Comparison of ENCODE assay signal across 8 mouse cellular contexts in genomic region chr1:171344715-171345114, GRCm38 (mm10). TPM values are rescaled to one million over a fixed set of nuclear protein-coding genes. Genes with fewer than 3 reads are reported as not detected.
A peak's percentile ranks its signal among the peaks of the same experiment; 100 is the strongest.
DNase-seq lines count a peak whose midpoint lies in the region; ATAC-seq and TF ChIP-seq lines count a peak whose summit lies in the region.

No protein-coding gene starts in this region.

- peak; percentile 97 for DNase-seq in liver, adult 2 months (ENCODE audit: extremely low read depth, low read depth, low spot score)
- DNase-seq in liver: no peak
- no peak for DNase-seq in limb, embryonic 11.5 days (ENCODE audit: low spot score)
- DNase-seq in left cerebral cortex, adult 8-10 months (ENCODE audit: low spot score in 2 of 2): no peak
- no peak for DNase-seq in urinary bladder, adult 2 months (ENCODE audit: low spot score)
- DNase-seq in spleen, adult 12 weeks (ENCODE audit: low spot score): no peak

- no peak for ATAC-seq in limb, embryonic 11.5 days (ENCODE audit: insufficient number of reproducible peaks, low FRiP score, low TSS enrichment, low read depth)
- 0 out of 2 replicates have a peak, but pooled peaks have one; percentile 2 for ATAC-seq in neural tube, embryonic 15.5 days (ENCODE audit: low FRiP score)

- H3K27me3 ChIP-seq in liver, adult 2 months (ENCODE audit: control insufficient read depth, insufficient read depth, low read length): no peaks in the 10 kb centered on the region
- no peaks in the 10 kb centered on the region for H3K27me3 ChIP-seq in limb, embryonic 11.5 days (ENCODE audit: control insufficient read depth, insufficient read depth, low read length)
- no peaks in the 10 kb centered on the region for H3K27me3 ChIP-seq in neural tube, embryonic 15.5 days (replicated peaks)

- peaks cover 24% of the 10 kb centered on the region; the same call in 1 of the 2 replicates for H3K79me2 ChIP-seq in liver, adult 2 months (ENCODE audit: control insufficient read depth, insufficient read depth, low read length)

- H3K4me3 ChIP-seq in liver, adult 2 months (ENCODE audit: insufficient read depth, low read depth, low read length): peak overlapping the region; percentile 89
- H3K4me3 ChIP-seq in embryonic fibroblast, embryonic 13.5 days (ENCODE audit: insufficient read depth, low read length): peak overlapping the region; percentile 91
- H3K4me3 ChIP-seq in limb, embryonic 11.5 days (ENCODE audit: low read depth, low read length): peak overlapping the region; percentile 88
- peak overlapping the region; percentile 94 for H3K4me3 ChIP-seq in neural tube, embryonic 15.5 days (replicated peaks)

- peak overlapping the region; percentile 73 for H3K4me2 ChIP-seq in limb, embryonic 11.5 days (ENCODE audit: low read depth, severe bottlenecking)
- H3K4me2 ChIP-seq in neural tube, embryonic 15.5 days: peak overlapping the region; percentile 90

- 45% methylated on average over 9 of the region's 9 CpGs for WGBS in liver, adult 2 months
- WGBS in limb, embryonic 11.5 days: 78% methylated on average over 9 of the region's 9 CpGs
- WGBS in neural tube, embryonic 15.5 days: 81% methylated on average over 9 of the region's 9 CpGs

- TF ChIP-seq POLR2A in liver, adult 2 months (IDR thresholded peaks at IDR 0.05; ENCODE audit: extremely low read depth, insufficient read depth, low read length): no peak
- 0 out of 2 replicates have a peak, but pooled peaks have one; percentile 8 for TF ChIP-seq POLR2A in embryonic fibroblast, embryonic 13.5 days (IDR thresholded peaks at IDR 0.05; ENCODE audit: low read depth, low read length)

- H3K9me3 ChIP-seq in limb, embryonic 11.5 days (ENCODE audit: control insufficient read depth, low read length): no peaks in the 10 kb centered on the region
- H3K9me3 ChIP-seq in neural tube, embryonic 15.5 days (replicated peaks): no peaks in the 10 kb centered on the region

- TF ChIP-seq CTCF in liver, adult 2 months (IDR thresholded peaks at IDR 0.05; ENCODE audit: low read depth, low read length): no peak
- no peak for TF ChIP-seq CTCF in embryonic fibroblast, embryonic 13.5 days (IDR thresholded peaks at IDR 0.05; ENCODE audit: borderline replicate concordance, insufficient read depth, low read length)

- H3K27ac ChIP-seq in liver, adult 2 months (replicated peaks; ENCODE audit: insufficient read depth, low read depth, low read length): peak overlapping the region; percentile 88
- H3K27ac ChIP-seq in embryonic fibroblast, embryonic 13.5 days (ENCODE audit: insufficient read depth, low read length): no peak overlapping the region
- no peak overlapping the region for H3K27ac ChIP-seq in limb, embryonic 11.5 days (replicated peaks; ENCODE audit: low read depth, low read length)
- H3K27ac ChIP-seq in neural tube, embryonic 15.5 days (replicated peaks): 0 out of 2 replicates have a peak overlapping the region, but pooled peaks have one; percentile 84

- H3K36me3 ChIP-seq in liver, adult 2 months (ENCODE audit: control insufficient read depth, insufficient read depth, low read length): peaks cover 18% of the 10 kb centered on the region
- H3K36me3 ChIP-seq in limb, embryonic 11.5 days (ENCODE audit: control insufficient read depth, insufficient read depth, low read length): peaks cover 14% of the 10 kb centered on the region
- peaks cover 37% of the 10 kb centered on the region for H3K36me3 ChIP-seq in neural tube, embryonic 15.5 days

- peaks cover 31% of the 10 kb centered on the region for H3K4me1 ChIP-seq in liver, adult 2 months (ENCODE audit: control insufficient read depth, insufficient read depth, low read length)
- 0 out of 2 replicates have a peak, but pooled peaks cover 7% of the 10 kb centered on the region for H3K4me1 ChIP-seq in embryonic fibroblast, embryonic 13.5 days (ENCODE audit: control insufficient read depth, insufficient read depth, low read length)
- peaks cover 3% of the 10 kb centered on the region; the same call in 1 of the 2 replicates for H3K4me1 ChIP-seq in limb, embryonic 11.5 days (ENCODE audit: control insufficient read depth, insufficient read depth, low read length)
- H3K4me1 ChIP-seq in neural tube, embryonic 15.5 days: peaks cover 45% of the 10 kb centered on the region

- peak overlapping the region; percentile 91 for H3K9ac ChIP-seq in liver, adult 2 months (ENCODE audit: low read depth, low read length)
- H3K9ac ChIP-seq in limb, embryonic 11.5 days (ENCODE audit: low read length): no peak overlapping the region; the same call in 1 of the 2 replicates
- peak overlapping the region; percentile 81 for H3K9ac ChIP-seq in neural tube, embryonic 15.5 days (replicated peaks)

RNA-seq across cellular contexts. Expression of gene Nit1, which starts 0.7 kb away (rescaled TPM):
- total RNA-seq in liver, adult 2 months (2014; rRNA removed): 128 and 132 TPM in 2 replicates
- polyA plus RNA-seq in liver, adult 2 months (2012; rRNA removed): 120 and 139 TPM in 2 replicates
- polyA plus RNA-seq in embryonic fibroblast, embryonic 13.5 days (2011; ENCODE audit: insufficient read length, low read depth, missing spikeins): 33.6 and 36.9 TPM in 2 replicates
- polyA plus RNA-seq in limb, embryonic 11.5 days (2014; fragmentation: Nextera tagmentation; extraction: Ambion mirVana): 29.2 and 31.9 TPM in 2 replicates
- polyA plus RNA-seq in neural tube, embryonic 15.5 days (2015; fragmentation: Nextera tagmentation; extraction: Ambion mirVana): 53.0 and 53.1 TPM in 2 replicates
- 10 to 100 TPM; 35.8 to 48.8 (median 43.5) TPM for total RNA-seq in left cerebral cortex, adult 8-10 months (2022)
- polyA plus RNA-seq in urinary bladder, adult 2 months (2012; rRNA removed): 63.1 and 70.2 TPM in 2 replicates

RNA-seq across cellular contexts. Expression of gene Pfdn2, which starts 0.8 kb away (rescaled TPM):
- 21.6 and 26.6 TPM in 2 replicates for total RNA-seq in liver, adult 2 months (2014; rRNA removed)
- polyA plus RNA-seq in liver, adult 2 months (2012; rRNA removed): 13.1 and 15.2 TPM in 2 replicates
- polyA plus RNA-seq in embryonic fibroblast, embryonic 13.5 days (2011; ENCODE audit: insufficient read length, low read depth, missing spikeins): 97.0 and 103 TPM in 2 replicates
- polyA plus RNA-seq in limb, embryonic 11.5 days (2014; fragmentation: Nextera tagmentation; extraction: Ambion mirVana): 61.8 and 68.3 TPM in 2 replicates
- polyA plus RNA-seq in neural tube, embryonic 15.5 days (2015; fragmentation: Nextera tagmentation; extraction: Ambion mirVana): 146 and 162 TPM in 2 replicates
- total RNA-seq in left cerebral cortex, adult 8-10 months (2022): 100 to 1,000 TPM; 107 to 204 (median 164) TPM
- polyA plus RNA-seq in urinary bladder, adult 2 months (2012; rRNA removed): 47.8 and 66.6 TPM in 2 replicates

RNA-seq across cellular contexts. Expression of gene Dedd, which starts 15.8 kb away (rescaled TPM):
- 14.7 and 15.8 TPM in 2 replicates for total RNA-seq in liver, adult 2 months (2014; rRNA removed)
- 28.3 and 34.1 TPM in 2 replicates for polyA plus RNA-seq in liver, adult 2 months (2012; rRNA removed)
- polyA plus RNA-seq in embryonic fibroblast, embryonic 13.5 days (2011; ENCODE audit: insufficient read length, low read depth, missing spikeins): 43.1 and 53.2 TPM in 2 replicates
- 51.7 and 55.7 TPM in 2 replicates for polyA plus RNA-seq in limb, embryonic 11.5 days (2014; fragmentation: Nextera tagmentation; extraction: Ambion mirVana)
- 44.1 and 49.9 TPM in 2 replicates for polyA plus RNA-seq in neural tube, embryonic 15.5 days (2015; fragmentation: Nextera tagmentation; extraction: Ambion mirVana)
- 10 to 100 TPM; 35.0 to 39.7 (median 37.4) TPM for total RNA-seq in left cerebral cortex, adult 8-10 months (2022)
- 50.0 and 53.0 TPM in 2 replicates for polyA plus RNA-seq in urinary bladder, adult 2 months (2012; rRNA removed)

RNA-seq across cellular contexts. Expression of gene Klhdc9, which starts 15.9 kb away (rescaled TPM):
- total RNA-seq in liver, adult 2 months (2014; rRNA removed): not detected in 2 replicates
- 0.05 TPM in 1 of 2 replicates, not detected in the other for polyA plus RNA-seq in liver, adult 2 months (2012; rRNA removed)
- not detected in 2 replicates for polyA plus RNA-seq in embryonic fibroblast, embryonic 13.5 days (2011; ENCODE audit: insufficient read length, low read depth, missing spikeins)
- 1.4 and 2.3 TPM in 2 replicates for polyA plus RNA-seq in limb, embryonic 11.5 days (2014; fragmentation: Nextera tagmentation; extraction: Ambion mirVana)
- polyA plus RNA-seq in neural tube, embryonic 15.5 days (2015; fragmentation: Nextera tagmentation; extraction: Ambion mirVana): 4.0 and 4.1 TPM in 2 replicates
- total RNA-seq in left cerebral cortex, adult 8-10 months (2022): 10 to 100 TPM in 3 of 4 experiments, 1 to 10 TPM in 1; 10.0 to 12.8 (median 12.4) TPM
- 2.3 and 2.8 TPM in 2 replicates for polyA plus RNA-seq in urinary bladder, adult 2 months (2012; rRNA removed)

RNA-seq across cellular contexts. Expression of gene Nectin4, which starts 25.2 kb away (rescaled TPM):
- total RNA-seq in liver, adult 2 months (2014; rRNA removed): 0.09 and 0.20 TPM in 2 replicates
- 0.09 and 0.16 TPM in 2 replicates for polyA plus RNA-seq in liver, adult 2 months (2012; rRNA removed)
- polyA plus RNA-seq in embryonic fibroblast, embryonic 13.5 days (2011; ENCODE audit: insufficient read length, low read depth, missing spikeins): 0.15 TPM in 1 of 2 replicates, not detected in the other
- polyA plus RNA-seq in limb, embryonic 11.5 days (2014; fragmentation: Nextera tagmentation; extraction: Ambion mirVana): 2.9 and 3.1 TPM in 2 replicates
- 3.7 and 5.6 TPM in 2 replicates for polyA plus RNA-seq in neural tube, embryonic 15.5 days (2015; fragmentation: Nextera tagmentation; extraction: Ambion mirVana)
- total RNA-seq in left cerebral cortex, adult 8-10 months (2022): 1 to 10 TPM; 4.3 to 4.9 (median 4.6) TPM
- 35.1 and 39.2 TPM in 2 replicates for polyA plus RNA-seq in urinary bladder, adult 2 months (2012; rRNA removed)

Comparison
In these comparisons a context has a peak if more than half of its experiments do, and no peak if none do; other contexts are left out.
1. H3K27ac ChIP-seq: peak in liver, adult 2 months (single experiment) and neural tube, embryonic 15.5 days (single experiment); none in embryonic fibroblast, embryonic 13.5 days (single experiment) and limb, embryonic 11.5 days (single experiment).
2. Peak in every context shown above with its lines, with median percentiles within 50 percentile points of each other: H3K4me3 ChIP-seq.